Mouse (Mus musculus): ENCODE data around the gene Kif1a. TPM values are rescaled to one million over a fixed set of nuclear protein-coding genes. Genes with fewer than 3 reads are reported as not detected.

The Kif1a gene
- 1 to 10 TPM in 1 of 2 experiments, not detected in 1; 3.0 TPM for polyA plus RNA-seq (2017; shearing (Covaris generic))

GRCm38 (mm10) chr1:93101571-93102061, at the start of gene Kif1a:
TSS of gene Kif1a (minus strand) at chr1:93101951.

GRCm38 (mm10) chr1:93135036-93135526, 33.3 kb upstream of the Kif1a start, which contains the start of gene Agxt:
TSS of gene Agxt (plus strand) at chr1:93135240.

GRCm38 (mm10) chr1:93006061-93006460, 95.7 kb downstream of the Kif1a start, which contains the start of gene Aqp12:
TSS of gene Aqp12 (plus strand) at chr1:93006334.

Other genes with a start within 250 kb of the Kif1a start
- 1 to 10 TPM in 1 of 2 experiments, under 1 TPM in 1; 0.36 to 6.9 TPM for gene Ankmy1, start 199.0 kb downstream of the Kif1a start, polyA plus RNA-seq (2017; shearing (Covaris generic))
- 10 to 100 TPM in 1 of 2 experiments, 1 to 10 TPM in 1; 8.8 to 10.4 TPM for gene Dusp28, start 195.0 kb downstream of the Kif1a start, polyA plus RNA-seq (2017; shearing (Covaris generic))
- 100 to 1,000 TPM; 121 to 142 TPM for gene Rnpepl1, start 191.2 kb downstream of the Kif1a start, polyA plus RNA-seq (2017; shearing (Covaris generic))
- gene Capn10, start 167.6 kb downstream of the Kif1a start, polyA plus RNA-seq (2017; shearing (Covaris generic)): 10 to 100 TPM; 14.3 to 20.1 TPM
- gene Gpr35, start 151.1 kb downstream of the Kif1a start, polyA plus RNA-seq (2017; shearing (Covaris generic)): 1 to 10 TPM; 1.0 to 2.0 TPM
- gene Aqp12, start 95.6 kb downstream of the Kif1a start, polyA plus RNA-seq (2017; shearing (Covaris generic)): 1 to 10 TPM in 1 of 2 experiments, not detected in 1; 1.8 TPM
- not detected for gene Agxt, start 33.3 kb upstream of the Kif1a start, polyA plus RNA-seq (2017; shearing (Covaris generic))
- gene 2310007B03Rik, start 59.0 kb upstream of the Kif1a start, polyA plus RNA-seq (2017; shearing (Covaris generic)): not detected
- gene Crocc2, start 66.8 kb upstream of the Kif1a start, polyA plus RNA-seq (2017; shearing (Covaris generic)): 1 to 10 TPM in 1 of 2 experiments, under 1 TPM in 1; 0.02 to 1.2 TPM
- gene Sned1, start 133.9 kb upstream of the Kif1a start, polyA plus RNA-seq (2017; shearing (Covaris generic)): under 1 TPM in 1 of 2 experiments, not detected in 1; 0.43 TPM
- 10 to 100 TPM; 16.2 to 18.1 TPM for gene Mterf4, start 204.0 kb upstream of the Kif1a start, polyA plus RNA-seq (2017; shearing (Covaris generic))
- gene Ppp1r7, start 240.9 kb upstream of the Kif1a start, polyA plus RNA-seq (2017; shearing (Covaris generic)): 10 to 100 TPM; 48.0 to 60.2 TPM
- 1 to 10 TPM in 1 of 2 experiments, under 1 TPM in 1; 0.66 to 2.3 TPM for gene Pask, start 241.5 kb upstream of the Kif1a start, polyA plus RNA-seq (2017; shearing (Covaris generic))

Measured in inflammation-experienced regulatory T-cells (primary cell).